Mouse (Mus musculus): Measurements from ENCODE around the gene Lipi. TPM values are rescaled to one million over a fixed set of nuclear protein-coding genes. Genes with fewer than 3 reads are reported as not detected.

Lipi gene
- not detected in 2 replicates for polyA plus RNA-seq (2016; fragmentation: Nextera tagmentation; extraction: Ambion mirVana)

DNA sequence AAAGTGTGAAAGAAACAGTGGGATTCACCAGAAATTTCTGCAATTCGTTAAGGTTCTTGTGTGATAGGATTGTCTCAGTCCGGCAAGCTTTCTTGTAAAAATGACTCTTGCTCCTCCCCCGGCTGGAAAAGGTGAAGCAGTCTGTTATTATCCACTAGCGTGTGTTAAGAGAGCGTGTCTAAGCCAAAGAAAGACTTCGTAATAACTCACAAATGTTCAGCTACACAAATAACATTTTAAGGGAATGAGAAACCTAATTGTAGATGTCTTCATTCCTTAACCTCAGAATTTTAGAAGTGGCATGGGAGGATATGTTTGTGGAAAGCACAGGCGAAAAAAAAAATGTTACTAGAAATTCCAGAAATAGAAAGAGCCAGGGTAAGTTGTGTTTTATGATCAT lies at the start of gene Lipi:
Gene Lipi (minus strand): TSS at position 101 of the 400 bp plus-strand sequence.
- no peak within 1 kb of the TSS for H3K4me3 ChIP-seq
- WGBS, result 83% methylated on average over 7 of the region's 7 CpGs
- no peaks in the 10 kb centered on the region for H3K9me3 ChIP-seq
- H3K4me1 ChIP-seq, result no peaks in the 10 kb centered on the region
- ATAC-seq (ENCODE audit: low FRiP score, low read depth), result no peak
- H3K27me3 ChIP-seq (replicated peaks), result no peaks in the 10 kb centered on the region
- no peak within 1 kb of the TSS for H3K27ac ChIP-seq
- no peak within 1 kb of the TSS for H3K4me2 ChIP-seq (replicated peaks)
- H3K9ac ChIP-seq, result no peak within 1 kb of the TSS
- H3K36me3 ChIP-seq, result no peaks in the 10 kb centered on the region

- WGBS, result 93% methylated on average over 2 of the region's 2 CpGs
- Histone ChIP-seq H3K9me3 (no peaks in the 10 kb centered on the region), H3K27ac (no peak overlapping the region), H3K9ac (no peak overlapping the region), H3K4me3 (no peak overlapping the region), H3K36me3 (no peaks in the 10 kb centered on the region), H3K4me1 (no peaks in the 10 kb centered on the region), H3K27me3 (replicated peaks) (no peaks in the 10 kb centered on the region), H3K4me2 (replicated peaks) (no peak overlapping the region)
- no peak for ATAC-seq (ENCODE audit: low FRiP score, low read depth)
These were observed 42.0 kb upstream of the Lipi start for GRCm38 (mm10) chr16:75627862-75628261.

- Histone ChIP-seq H3K4me3 (no peak overlapping the region), H3K4me1 (no peaks in the 10 kb centered on the region), H3K4me2 (replicated peaks) (no peak overlapping the region), H3K9me3 (no peaks in the 10 kb centered on the region), H3K27ac (no peak overlapping the region), H3K36me3 (no peaks in the 10 kb centered on the region), H3K9ac (no peak overlapping the region), H3K27me3 (replicated peaks) (no peaks in the 10 kb centered on the region)
- peak; percentile 41 for ATAC-seq (ENCODE audit: low FRiP score, low read depth)
- WGBS, result 79% methylated on average over 2 of the region's 2 CpGs
These were observed 31.9 kb upstream of the Lipi start for GRCm38 (mm10) chr16:75617651-75618349.

- Histone ChIP-seq H3K27me3 (replicated peaks) (no peaks in the 10 kb centered on the region), H3K9me3 (no peaks in the 10 kb centered on the region), H3K4me2 (replicated peaks) (no peak overlapping the region), H3K36me3 (no peaks in the 10 kb centered on the region), H3K4me3 (no peak overlapping the region), H3K4me1 (no peaks in the 10 kb centered on the region), H3K9ac (no peak overlapping the region), H3K27ac (no peak overlapping the region)
- no peak for ATAC-seq (ENCODE audit: low FRiP score, low read depth)
These were observed 26.7 kb upstream of the Lipi start for GRCm38 (mm10) chr16:75612561-75612960.

DNA sequence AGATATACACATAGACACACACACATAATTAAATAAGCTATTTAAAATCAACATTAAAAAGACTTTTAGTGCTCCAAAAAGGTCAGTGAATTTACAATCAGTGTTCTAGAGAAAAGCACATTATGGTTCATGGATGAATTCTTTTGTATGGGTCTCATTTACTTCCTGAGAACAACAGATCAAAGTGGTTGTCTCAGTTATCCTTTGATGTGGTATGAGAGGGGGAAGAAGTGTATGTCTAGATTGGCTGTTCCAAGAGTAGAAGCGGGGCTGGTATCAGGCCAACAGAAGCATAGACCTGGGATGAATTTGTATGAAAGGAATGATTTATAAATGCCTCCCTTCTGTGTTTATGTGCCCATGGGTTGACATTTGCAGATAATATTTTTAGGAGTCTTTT lies 20.6 kb upstream of the Lipi start:
- no peaks in the 10 kb centered on the region for H3K4me1 ChIP-seq
- H3K4me2 ChIP-seq (replicated peaks), result no peak overlapping the region
- H3K36me3 ChIP-seq, result no peaks in the 10 kb centered on the region
- no peak overlapping the region for H3K27ac ChIP-seq
- ATAC-seq (ENCODE audit: low FRiP score, low read depth), result no peak
- no peak overlapping the region for H3K9ac ChIP-seq
- WGBS, result 45% methylated on average over 1 of the region's 1 CpGs
- no peaks in the 10 kb centered on the region for H3K9me3 ChIP-seq
- H3K4me3 ChIP-seq, result no peak overlapping the region
- H3K27me3 ChIP-seq (replicated peaks), result no peaks in the 10 kb centered on the region

DNA sequence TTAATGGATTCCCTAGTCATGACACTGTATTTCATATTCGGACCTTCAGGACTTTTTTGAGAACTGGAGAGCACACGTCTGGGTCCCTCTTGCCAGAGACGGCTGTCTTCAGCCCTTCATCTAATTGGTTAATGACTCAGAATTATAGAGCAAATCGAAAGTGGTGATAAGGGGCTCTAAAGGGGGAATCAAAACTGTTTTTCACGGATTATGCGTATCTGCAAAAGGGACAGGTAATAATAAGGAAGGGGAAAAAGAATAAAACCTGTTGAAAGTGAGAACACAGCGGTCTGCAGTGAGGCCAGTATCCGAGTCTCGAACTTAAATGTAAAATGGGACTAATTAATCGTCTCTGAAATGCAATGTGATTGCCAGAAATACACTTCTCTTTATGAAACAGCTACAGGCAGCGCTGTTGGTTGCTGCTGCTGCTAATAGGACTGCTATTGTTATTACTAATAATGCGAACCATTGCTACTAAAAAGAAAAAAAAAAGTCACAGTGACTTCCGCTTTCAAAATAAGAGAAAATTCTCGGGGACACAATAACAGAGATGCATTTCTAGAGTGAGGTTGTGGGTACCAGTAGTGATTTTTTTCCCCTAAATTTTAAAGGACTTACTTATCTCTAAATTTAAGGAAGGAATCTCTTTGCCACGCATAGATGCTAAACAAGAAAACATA lies 7.8 kb upstream of the Lipi start:
- 14% methylated on average over 15 of the region's 15 CpGs for WGBS
- Histone ChIP-seq H3K36me3 (no peaks in the 10 kb centered on the region), H3K27ac (no peak overlapping the region), H3K9me3 (no peaks in the 10 kb centered on the region), H3K4me2 (replicated peaks) (peak overlapping the region; percentile 85), H3K4me1 (peaks cover 5% of the 10 kb centered on the region), H3K4me3 (peak overlapping the region; percentile 74), H3K27me3 (replicated peaks) (no peaks in the 10 kb centered on the region), H3K9ac (0 out of 2 replicates have a peak overlapping the region, but pooled peaks have one; percentile 65)
- ATAC-seq (ENCODE audit: low FRiP score, low read depth), result peak; percentile 11; the same call in 1 of the 2 replicates

DNA sequence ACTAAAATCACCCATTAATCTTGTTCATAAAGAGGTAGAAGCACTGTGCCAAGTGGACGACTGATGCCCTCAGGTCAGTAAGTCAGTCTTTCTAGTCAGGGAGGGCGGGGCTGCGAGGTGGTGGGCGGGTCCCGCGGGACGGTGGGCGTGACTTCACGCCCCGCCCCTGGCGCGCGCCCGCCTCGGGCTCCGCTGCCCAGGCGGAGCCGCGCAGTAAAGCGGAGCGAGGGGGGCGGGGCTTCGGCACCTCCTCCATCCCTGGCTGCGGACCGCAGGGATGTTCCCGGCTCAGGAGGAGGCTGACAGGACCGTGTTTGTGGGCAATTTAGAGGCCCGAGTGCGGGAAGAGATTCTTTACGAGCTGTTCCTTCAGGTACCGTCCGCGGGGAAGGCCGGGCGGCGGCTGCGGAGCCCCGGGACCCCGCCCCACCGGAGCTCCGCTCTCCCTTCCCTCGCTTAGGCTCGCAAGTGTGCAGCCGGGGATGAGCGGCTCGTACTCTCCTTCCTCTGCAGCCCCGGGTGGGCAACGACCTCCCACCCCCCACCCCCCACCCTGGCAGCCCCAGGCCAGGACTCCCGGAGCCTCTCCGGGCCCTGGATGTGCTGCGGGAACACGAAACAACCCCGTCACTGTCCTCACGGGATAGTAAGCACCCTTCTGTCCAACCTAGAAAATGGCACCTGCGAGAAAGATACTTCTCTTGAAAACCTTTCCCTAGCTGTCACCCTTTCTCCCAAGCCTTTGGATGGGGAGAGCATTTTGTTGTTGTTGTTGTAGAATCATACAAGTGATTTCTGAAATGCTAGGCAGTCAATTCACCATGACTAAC lies 7.0 kb upstream of the Lipi start, which contains the start of gene Rbm11:
Gene Rbm11 (plus strand): TSS at position 174 of the 830 bp plus-strand sequence.
- WGBS, result under 1% methylated on average over 55 of the region's 55 CpGs
- peak within 1 kb of the TSS; percentile 85 for H3K4me2 ChIP-seq (replicated peaks)
- H3K4me1 ChIP-seq, result peaks cover 5% of the 10 kb centered on the region
- peak within 1 kb of the TSS; percentile 74 for H3K4me3 ChIP-seq
- H3K27ac ChIP-seq, result no peak within 1 kb of the TSS
- H3K9ac ChIP-seq, result peak within 1 kb of the TSS; percentile 65; the same call in 1 of the 2 replicates
- no peaks in the 10 kb centered on the region for H3K27me3 ChIP-seq (replicated peaks)
- ATAC-seq (ENCODE audit: low FRiP score, low read depth), result peak; percentile 97
- H3K9me3 ChIP-seq, result no peaks in the 10 kb centered on the region
- no peaks in the 10 kb centered on the region for H3K36me3 ChIP-seq

DNA sequence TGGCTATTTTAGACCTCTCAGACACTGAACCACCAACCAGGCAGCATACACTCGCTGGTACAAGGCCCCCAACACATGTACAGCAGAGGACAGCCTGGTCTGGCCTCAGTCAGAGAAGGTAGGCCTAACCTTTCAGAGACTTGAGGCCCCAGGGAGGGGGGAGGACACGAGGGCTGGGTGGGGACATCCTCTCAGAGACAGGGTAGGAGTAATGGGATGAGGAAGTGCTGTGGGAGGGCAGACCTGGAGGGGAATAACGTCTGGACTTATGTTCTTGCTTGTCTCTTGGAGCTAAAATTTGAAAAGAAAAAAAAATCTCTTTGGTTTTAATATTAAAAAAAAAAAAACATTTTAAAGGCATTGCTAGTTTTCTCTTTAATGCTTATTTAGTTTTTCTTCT lies 605 bp upstream of the Lipi start:
- Histone ChIP-seq H3K27ac (no peak overlapping the region), H3K9me3 (no peaks in the 10 kb centered on the region), H3K36me3 (no peaks in the 10 kb centered on the region), H3K4me1 (no peaks in the 10 kb centered on the region), H3K4me2 (replicated peaks) (no peak overlapping the region), H3K4me3 (no peak overlapping the region), H3K27me3 (replicated peaks) (no peaks in the 10 kb centered on the region), H3K9ac (no peak overlapping the region)
- 40% methylated on average over 3 of the region's 3 CpGs for WGBS
- no peak for ATAC-seq (ENCODE audit: low FRiP score, low read depth)

DNA sequence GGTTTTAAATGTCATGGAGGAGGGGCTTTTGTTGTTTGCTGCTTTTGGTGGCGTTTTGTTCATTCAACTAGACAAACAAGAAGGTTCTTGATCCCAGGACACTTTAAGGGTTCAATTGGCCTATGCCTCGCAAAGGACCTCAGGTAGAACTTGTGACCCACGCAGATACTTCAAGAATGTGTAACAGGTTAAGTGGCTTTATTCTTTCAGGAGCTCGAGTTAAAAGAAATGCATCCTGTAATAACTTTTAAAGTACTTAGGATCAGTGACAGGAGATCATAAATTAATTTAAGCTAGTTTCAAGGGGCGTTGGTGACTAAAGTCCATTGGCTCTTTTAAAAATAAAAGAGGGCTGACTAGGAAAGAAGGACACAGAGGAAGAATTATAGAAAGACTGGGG lies 3.6 kb downstream of the Lipi start:
- Histone ChIP-seq H3K4me1 (no peaks in the 10 kb centered on the region), H3K9me3 (no peaks in the 10 kb centered on the region), H3K27ac (no peak overlapping the region), H3K36me3 (no peaks in the 10 kb centered on the region), H3K9ac (no peak overlapping the region), H3K4me2 (replicated peaks) (no peak overlapping the region), H3K27me3 (replicated peaks) (no peaks in the 10 kb centered on the region), H3K4me3 (no peak overlapping the region)
- WGBS, result 65% methylated on average over 5 of the region's 5 CpGs
- ATAC-seq (ENCODE audit: low FRiP score, low read depth), result no peak

DNA sequence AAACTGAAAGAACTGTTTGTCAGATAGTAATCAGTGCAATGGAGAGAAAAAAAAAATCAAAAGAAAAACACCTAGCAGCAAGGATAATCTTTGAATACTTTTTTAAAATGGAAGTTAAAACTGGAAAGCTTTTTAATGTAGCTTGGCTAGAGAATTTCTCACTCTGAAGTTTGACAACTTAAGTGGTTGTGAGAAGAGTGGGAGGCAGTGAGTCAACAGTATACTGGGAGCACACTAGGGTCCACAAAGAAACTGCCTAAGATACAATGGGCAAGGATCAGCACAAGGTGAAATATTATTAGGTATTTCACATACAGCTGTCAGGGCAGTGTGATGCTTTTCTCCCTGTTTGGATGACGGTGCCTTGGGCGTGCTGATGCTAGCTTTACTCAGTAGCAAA lies 23.0 kb downstream of the Lipi start:
- no peaks in the 10 kb centered on the region for H3K36me3 ChIP-seq
- no peak overlapping the region for H3K4me3 ChIP-seq
- H3K9me3 ChIP-seq, result no peaks in the 10 kb centered on the region
- H3K4me1 ChIP-seq, result no peaks in the 10 kb centered on the region
- no peaks in the 10 kb centered on the region for H3K27me3 ChIP-seq (replicated peaks)
- 95% methylated on average over 2 of the region's 2 CpGs for WGBS
- no peak overlapping the region for H3K4me2 ChIP-seq (replicated peaks)
- H3K27ac ChIP-seq, result no peak overlapping the region
- no peak for ATAC-seq (ENCODE audit: low FRiP score, low read depth)
- no peak overlapping the region for H3K9ac ChIP-seq

- ATAC-seq (ENCODE audit: low FRiP score, low read depth), result no peak
- Histone ChIP-seq H3K27ac (no peak overlapping the region), H3K4me2 (replicated peaks) (no peak overlapping the region), H3K9ac (no peak overlapping the region), H3K4me3 (no peak overlapping the region), H3K27me3 (replicated peaks) (no peaks in the 10 kb centered on the region), H3K9me3 (no peaks in the 10 kb centered on the region), H3K4me1 (no peaks in the 10 kb centered on the region), H3K36me3 (no peaks in the 10 kb centered on the region)
- WGBS, result 82% methylated on average over 1 of the region's 1 CpGs
These were observed 40.6 kb downstream of the Lipi start for GRCm38 (mm10) chr16:75545310-75545709.

All from neural tube, embryonic 12.5 days (tissue).